Mouse (Mus musculus) CH12.LX (cell line): ENCODE measurements around the gene Rnf181. TPM values are rescaled to one million over a fixed set of nuclear protein-coding genes. Genes with fewer than 3 reads are reported as not detected.

Experiments used
- DNase-seq: peaks from one replicate; pipeline ENCODE4 v3.0.0-alpha.2; 2013; ENCODE audit errors: extremely low read depth
- H3K27ac ChIP-seq: 2 replicates; pipeline ENCODE4 v1.5.1; 2012; ENCODE audit warnings: low read depth, mild to moderate bottlenecking, control low read depth, moderate library complexity; ENCODE audit not compliant: insufficient read depth
- H3K27me3 ChIP-seq: replicated peaks from 2 replicates; pipeline ENCODE3; 2012; ENCODE audit warnings: inconsistent platforms
- H3K36me3 ChIP-seq, 2 experiments: replicated peaks in 1 of 2; 2 replicates each; pipeline versions ENCODE3 to v1.6.1; 2012; ENCODE audit warnings: inconsistent platforms in 1 of 2, low read length in 1 of 2, mild to moderate bottlenecking in 1 of 2, mixed read lengths in 1 of 2, moderate library complexity in 1 of 2; ENCODE audit not compliant: control insufficient read depth in 1 of 2, insufficient read depth in 1 of 2
- H3K4me1 ChIP-seq, 2 experiments: 2 replicates each; pipeline ENCODE4 v1.6.1; 2012; ENCODE audit warnings: inconsistent platforms in 1 of 2, moderate library complexity in 1 of 2; ENCODE audit not compliant: insufficient read depth in 2 of 2, control insufficient read depth in 1 of 2
- H3K4me2 ChIP-seq: 2 replicates; pipeline ENCODE4 v1.6.1; 2012; ENCODE audit warnings: low read depth, mild to moderate bottlenecking, control low read depth; ENCODE audit not compliant: poor library complexity, insufficient read depth, severe bottlenecking
- H3K4me3 ChIP-seq, 3 experiments: fragments of 150-350 bp in 1 of 3; sonication (generic) in 1 of 3; replicated peaks in 1 of 3; 2 replicates each; pipeline versions ENCODE3 to v1.5.1; 2011 to 2012; ENCODE audit warnings: low read depth in 2 of 3, low read length in 2 of 3, mild to moderate bottlenecking in 2 of 3, moderate library complexity in 2 of 3, control low read depth in 1 of 3, improper control_type of control experiment in 1 of 3, inconsistent platforms in 1 of 3, mixed read lengths in 1 of 3; ENCODE audit not compliant: poor library complexity in 1 of 3
- H3K79me2 ChIP-seq: replicated peaks from 2 replicates; pipeline ENCODE4 v1.6.1; 2012; ENCODE audit warnings: mild to moderate bottlenecking, moderate library complexity; ENCODE audit not compliant: control insufficient read depth, poor library complexity, insufficient read depth, severe bottlenecking; ENCODE audit errors: extremely low read depth
- H3K9ac ChIP-seq: 2 replicates; pipeline ENCODE4 v1.6.1; 2012; ENCODE audit warnings: low read depth, mild to moderate bottlenecking, control low read depth, moderate library complexity; ENCODE audit not compliant: insufficient read depth
- H3K9me3 ChIP-seq: replicated peaks from 2 replicates; pipeline ENCODE3; 2012; ENCODE audit warnings: low read length, inconsistent platforms, mixed read lengths
- BHLHE40 ChIP-seq: IDR thresholded peaks from 2 replicates; pipeline ENCODE4 v1.6.1; 2011; ENCODE audit warnings: mild to moderate bottlenecking, low read depth, low read length, improper control_type of control experiment
- CHD1 ChIP-seq: IDR thresholded peaks from 2 replicates; pipeline ENCODE4 v1.6.1; 2012; ENCODE audit warnings: low read depth, low read length, improper control_type of control experiment, inconsistent platforms
- CHD2 ChIP-seq: IDR thresholded peaks from 2 replicates; pipeline ENCODE4 v1.6.1; 2011; ENCODE audit warnings: low read length, improper control_type of control experiment
- CTCF ChIP-seq, 2 experiments: IDR thresholded peaks in 1 of 2; conservative IDR thresholded peaks in 1 of 2; 2 replicates each; pipeline ENCODE4 v1.5.1; 2011 to 2012; ENCODE audit warnings: low read depth in 2 of 2, low read length in 2 of 2, improper control_type of control experiment in 1 of 2, inconsistent platforms in 1 of 2, mild to moderate bottlenecking in 1 of 2, moderate library complexity in 1 of 2
- ELF1 ChIP-seq: IDR thresholded peaks from 2 replicates; pipeline ENCODE4 v1.6.1; 2014; ENCODE audit warnings: low read depth, mild to moderate bottlenecking, inconsistent platforms, low read length, improper control_type of control experiment
- EP300 ChIP-seq: IDR thresholded peaks from 2 replicates; pipeline ENCODE4 v1.6.1; 2011; ENCODE audit warnings: low read length, improper control_type of control experiment
- ETS1 ChIP-seq: conservative IDR thresholded peaks from 2 replicates; pipeline ENCODE4 v1.6.1; 2012; ENCODE audit warnings: low read depth, mild to moderate bottlenecking, inconsistent platforms, low read length, improper control_type of control experiment, moderate library complexity
- GABPA ChIP-seq: IDR thresholded peaks from 2 replicates; pipeline ENCODE4 v1.6.1; 2012; ENCODE audit warnings: low read depth, low read length, improper control_type of control experiment, inconsistent platforms; ENCODE audit not compliant: insufficient replicate concordance
- JUN ChIP-seq: IDR thresholded peaks from 2 replicates; pipeline ENCODE4 v1.6.1; 2011; ENCODE audit warnings: low read depth, mild to moderate bottlenecking, low read length, improper control_type of control experiment, moderate library complexity; ENCODE audit not compliant: insufficient read depth
- JUND ChIP-seq: conservative IDR thresholded peaks from 2 replicates; pipeline ENCODE4 v1.6.1; 2011; ENCODE audit warnings: low read depth, low read length, improper control_type of control experiment
- KAT2A ChIP-seq: IDR thresholded peaks from 2 replicates; pipeline ENCODE4 v1.6.1; 2012; ENCODE audit warnings: low read length, improper control_type of control experiment, inconsistent platforms; ENCODE audit not compliant: insufficient replicate concordance
- MAFK ChIP-seq: IDR thresholded peaks from 2 replicates; pipeline ENCODE4 v1.6.1; 2011; ENCODE audit warnings: low read length, improper control_type of control experiment; ENCODE audit not compliant: insufficient replicate concordance
- MAX ChIP-seq: IDR thresholded peaks from 2 replicates; pipeline ENCODE4 v1.6.1; 2011; ENCODE audit warnings: low read length, improper control_type of control experiment
- MXI1 ChIP-seq: IDR thresholded peaks from 2 replicates; pipeline ENCODE4 v1.6.1; 2011; ENCODE audit warnings: mild to moderate bottlenecking, low read depth, low read length, improper control_type of control experiment
- MYC ChIP-seq: IDR thresholded peaks from 2 replicates; pipeline ENCODE4 v1.6.1; 2011; ENCODE audit warnings: low read depth, mild to moderate bottlenecking, improper control_type of control experiment, low read length
- POLR2A ChIP-seq: IDR thresholded peaks from 2 replicates; pipeline ENCODE4 v1.6.1; 2011; ENCODE audit warnings: low read depth, mild to moderate bottlenecking, improper control_type of control experiment, low read length
- POLR2AphosphoS2 ChIP-seq: IDR thresholded peaks from 2 replicates; pipeline ENCODE4 v1.6.1; 2011; ENCODE audit warnings: low read depth, low read length, improper control_type of control experiment
- RAD21 ChIP-seq: IDR thresholded peaks from 2 replicates; pipeline ENCODE4 v1.6.1; 2011; ENCODE audit warnings: low read depth, mild to moderate bottlenecking, low read length, improper control_type of control experiment, moderate library complexity
- SIN3A ChIP-seq: IDR thresholded peaks from 2 replicates; pipeline ENCODE4 v1.6.1; 2012; ENCODE audit warnings: low read length, improper control_type of control experiment, inconsistent platforms
- SMC3 ChIP-seq: IDR thresholded peaks from 2 replicates; pipeline ENCODE4 v1.6.1; 2011; ENCODE audit warnings: low read depth, low read length, improper control_type of control experiment
- TBP ChIP-seq: conservative IDR thresholded peaks from 2 replicates; pipeline ENCODE4 v1.6.1; 2011; ENCODE audit warnings: low read depth, low read length, improper control_type of control experiment
- UBTF ChIP-seq: IDR thresholded peaks from 2 replicates; pipeline ENCODE4 v1.6.1; 2012; ENCODE audit warnings: low read depth, mild to moderate bottlenecking, inconsistent platforms, low read length, improper control_type of control experiment, moderate library complexity
- USF2 ChIP-seq: conservative IDR thresholded peaks from 2 replicates; pipeline ENCODE4 v1.6.1; 2011; ENCODE audit warnings: low read depth, low read length, improper control_type of control experiment
- ZC3H11A ChIP-seq: IDR thresholded peaks from 2 replicates; pipeline ENCODE4 v1.6.1; 2012; ENCODE audit warnings: low read depth, mild to moderate bottlenecking, inconsistent platforms, low read length, improper control_type of control experiment
- ZMIZ1 ChIP-seq: IDR thresholded peaks from 2 replicates; pipeline ENCODE4 v1.6.1; 2012; ENCODE audit warnings: low read depth, mild to moderate bottlenecking, inconsistent platforms, low read length, improper control_type of control experiment
- ZNF384 ChIP-seq: IDR thresholded peaks from 2 replicates; pipeline ENCODE4 v1.6.1; 2012; ENCODE audit warnings: low read depth, low read length, improper control_type of control experiment, inconsistent platforms
- dilution Hi-C: fragments of 300-500 bp; cut with MboI; formaldehyde crosslinking; loops from 2 replicates; pipeline ENCODE4 v1.14.3; 2020; ENCODE audit warnings: low sequenced_read_pairs; ENCODE audit not compliant: extremely low pct_unique_long_range_greater_than_20kb, extremely low pct_ligation_motif_present
- in situ Hi-C: fragments of 300-500 bp; cut with MboI; formaldehyde crosslinking; loops from 3 replicates; pipeline ENCODE4 v1.14.3; 2019; ENCODE audit warnings: low sequenced_read_pairs, low pct_ligation_motif_present, low pct_unique_long_range_greater_than_20kb, mixed read lengths
- polyA plus RNA-seq: library from polyadenylated mRNA; unstranded; fragments of >175 nt; gene quantifications from 2 replicates; pipeline ENCODE4 v1.2.1, GENCODE M21; 2012; ENCODE audit warnings: low read depth; ENCODE audit not compliant: insufficient read length
- total RNA-seq, 2 experiments: library from RNA; depleted of rRNA; stranded (reverse); fragments of 300-350 nt in 1 of 2; fragments of >200 nt in 1 of 2; gene quantifications; 2 replicates each; pipeline ENCODE4 v1.2.3; 2012 to 2014

Rnf181 gene
- total and polyA plus RNA-seq, 3 experiments, result 63.2 to 88.7 (median 83.2) TPM

GRCm38 (mm10) chr6:72410003-72410402 is 43.2 kb upstream of the Rnf181 start:
- H3K9ac ChIP-seq, result no peak overlapping the region
- H3K27me3 ChIP-seq, result no peaks in the 10 kb centered on the region
- TF ChIP-seq RAD21 (peak; percentile 1; the same call in 1 of the 2 replicates), CTCF (conservative IDR thresholded peaks at IDR 0.05 in 1 of 2, IDR thresholded peaks at IDR 0.05 in 1 of 2; ENCODE audit: low read depth in 2 of 2, low read length in 2 of 2) (peak in 1 of 2 experiments; percentile 46; a peak in 2 of 4 replicates), CHD1 (no peak), ELF1 (no peak)
- H3K4me1 ChIP-seq, result peaks cover 4 to 18% of the 10 kb centered on the region in 2 experiments
- no peak overlapping the region for H3K4me3 ChIP-seq
- DNase-seq, result no peak
- H3K4me2 ChIP-seq, result no peak overlapping the region
- dilution Hi-C loops, result no loop called here
- no peaks in the 10 kb centered on the region for H3K36me3 ChIP-seq
- in situ Hi-C loops, result loop anchor here (25.0 kb wide), 1 partner anchor 427 kb away; no protein-coding TSS in a partner anchor
- H3K9me3 ChIP-seq, result no peaks in the 10 kb centered on the region
- no peaks in the 10 kb centered on the region; the same call in 1 of the 2 replicates for H3K79me2 ChIP-seq
- H3K27ac ChIP-seq, result no peak overlapping the region

DNA sequence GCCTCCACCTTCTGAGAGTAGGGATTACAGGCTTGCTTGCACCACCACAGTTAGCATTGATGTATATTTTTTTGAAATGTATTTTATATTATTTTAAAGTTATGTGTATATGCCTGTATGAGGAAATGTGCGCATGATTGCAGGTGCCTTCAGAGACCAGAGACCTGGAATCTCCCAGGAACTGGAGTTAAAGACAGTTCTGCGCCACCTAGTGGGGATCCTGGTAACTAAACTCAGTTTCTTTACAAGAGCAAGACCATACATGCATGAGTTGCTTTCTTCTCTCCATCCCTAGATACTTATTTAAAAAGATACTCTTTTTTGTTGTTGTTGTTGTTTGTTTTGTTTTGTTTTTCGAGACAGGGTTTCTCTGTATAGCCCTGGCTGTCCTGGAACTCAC is 42.8 kb upstream of the Rnf181 start:
- no peak overlapping the region for H3K9ac ChIP-seq
- in situ Hi-C loops, result loop anchor here (25.0 kb wide), 1 partner anchor 428 kb away; no protein-coding TSS in a partner anchor
- TF ChIP-seq ZMIZ1, result no peak
- TF ChIP-seq MAFK, result no peak
- TF ChIP-seq MXI1, result no peak
- TF ChIP-seq ETS1, result no peak
- TF ChIP-seq SMC3, result peak; percentile 43
- no peak for TF ChIP-seq SIN3A
- no peak for TF ChIP-seq GABPA
- TF ChIP-seq CTCF (conservative IDR thresholded peaks at IDR 0.05 in 1 of 2, IDR thresholded peaks at IDR 0.05 in 1 of 2; ENCODE audit: low read depth in 2 of 2, low read length in 2 of 2), result peak; percentile 55 to 81; a peak in 3 of 4 replicates
- TF ChIP-seq, all 38 proteins: peak for 2
- Histone ChIP-seq H3K27me3 (no peaks in the 10 kb centered on the region), H3K36me3 (no peaks in the 10 kb centered on the region), H3K4me3 (no peak overlapping the region), H3K79me2 (no peaks in the 10 kb centered on the region; the same call in 1 of the 2 replicates), H3K9me3 (no peaks in the 10 kb centered on the region), H3K27ac (no peak overlapping the region), H3K4me2 (no peak overlapping the region), H3K4me1 (peaks cover 4 to 16% of the 10 kb centered on the region in 2 experiments)
- peak; percentile 78 for DNase-seq
- dilution Hi-C loops, result no loop called here

GRCm38 (mm10) chr6:72407119-72407518 is 40.4 kb upstream of the Rnf181 start:
- H3K4me1 ChIP-seq, result peaks cover 4 to 13% of the 10 kb centered on the region in 2 experiments
- dilution Hi-C loops, result no loop called here
- H3K9me3 ChIP-seq, result no peaks in the 10 kb centered on the region
- no peaks in the 10 kb centered on the region for H3K79me2 ChIP-seq
- H3K4me2 ChIP-seq, result no peak overlapping the region
- no peak overlapping the region for H3K4me3 ChIP-seq
- in situ Hi-C loops, result loop anchor here (25.0 kb wide), 1 partner anchor 430 kb away; no protein-coding TSS in a partner anchor
- DNase-seq, result peak; percentile 95
- H3K9ac ChIP-seq, result no peak overlapping the region
- no peaks in the 10 kb centered on the region for H3K36me3 ChIP-seq
- H3K27me3 ChIP-seq, result no peaks in the 10 kb centered on the region
- no peak overlapping the region for H3K27ac ChIP-seq
- TF ChIP-seq KAT2A (no peak), MYC (peak; percentile 86), POLR2A (no peak), CHD1 (no peak), ELF1 (peak; percentile 25; the same call in 1 of the 2 replicates), USF2 (no peak), TBP (no peak), UBTF (no peak), RAD21 (peak; percentile 66), SIN3A (peak; percentile 33; the same call in 1 of the 2 replicates), POLR2AphosphoS2 (no peak), MAX (peak; percentile 46; the same call in 1 of the 2 replicates), JUND (no peak), CHD2 (no peak), EP300 (no peak), JUN (no peak), BHLHE40 (no peak), ZNF384 (peak; percentile 44; the same call in 1 of the 2 replicates), ZC3H11A (no peak; the same call in 1 of the 2 replicates)
